Mouse (Mus musculus): Measurements from ENCODE around the gene L2hgdh.

DNA sequence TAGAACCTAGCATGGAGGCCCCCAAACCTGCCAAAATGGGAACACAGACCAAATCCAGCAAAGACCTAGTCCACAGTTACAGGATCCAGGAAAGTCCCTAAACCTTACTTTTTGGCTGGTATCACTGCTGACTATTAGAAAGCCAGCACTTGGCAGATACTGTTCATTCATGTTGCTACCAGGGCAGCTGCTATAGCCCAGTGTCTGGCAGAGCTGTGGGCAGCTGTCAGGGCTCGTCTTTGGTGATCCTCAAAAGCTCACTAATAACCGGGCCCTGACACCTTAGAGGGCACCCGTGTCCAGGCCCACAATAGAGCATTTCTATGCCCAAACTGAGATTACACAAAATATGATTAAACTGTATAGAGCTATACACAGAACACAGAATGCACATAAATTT lies 1.8 kb downstream of the L2hgdh start:
- TF ChIP-seq POLR2A (IDR thresholded peaks at IDR 0.05; ENCODE audit: insufficient read depth, low read depth, low read length): no peak
- TF ChIP-seq CTCF (IDR thresholded peaks at IDR 0.05; ENCODE audit: insufficient read depth, low read depth, low read length): no peak
